Mouse (Mus musculus) liver, embryonic 14.5 days (tissue): Measurements from ENCODE around the gene Akt3.

Source experiments
- CTCF ChIP-seq: IDR thresholded peaks from 2 replicates; pipeline ENCODE4 v1.5.1; 2016; ENCODE audit warnings: antibody characterized with exemption, low read depth, control low read depth
- EP300 ChIP-seq: IDR thresholded peaks from 2 replicates; pipeline ENCODE4 v1.6.1; 2016; ENCODE audit warnings: antibody characterized with exemption, low read depth

GRCm38 (mm10) chr1:177067123-177067646 lies 190.8 kb downstream of the Akt3 start:
- TF ChIP-seq CTCF: no peak
- TF ChIP-seq EP300: no peak
